Mouse (Mus musculus): Measurements from ENCODE around the gene Chit1. TPM values are rescaled to one million over a fixed set of nuclear protein-coding genes. Genes with fewer than 3 reads are reported as not detected.

The Chit1 gene
- polyA plus RNA-seq, 1 experiment, result not detected

GRCm38 (mm10) chr1:134099516-134100235, 11.4 kb upstream of the Chit1 start:
- 18% methylated on average over 12 of the region's 12 CpGs for WGBS
- peaks cover 44% of the 10 kb centered on the region for H3K4me1 ChIP-seq (ENCODE audit: control insufficient read depth, insufficient read depth, insufficient read length, low read length)

GRCm38 (mm10) chr1:134100401-134100800, 10.6 kb upstream of the Chit1 start:
- H3K36me3 ChIP-seq (ENCODE audit: control insufficient read depth, insufficient read depth, low read length), result no peaks in the 10 kb centered on the region
- peak overlapping the region; percentile 94; the same call in 1 of the 2 replicates for H3K27ac ChIP-seq (ENCODE audit: insufficient read depth, low read depth, low read length)
- peaks cover 41% of the 10 kb centered on the region for H3K4me1 ChIP-seq (ENCODE audit: control insufficient read depth, insufficient read depth, insufficient read length, low read length)
- H3K4me3 ChIP-seq (ENCODE audit: low read depth, low read length), result no peak overlapping the region
- TF ChIP-seq CTCF (IDR thresholded peaks at IDR 0.05; ENCODE audit: extremely low read depth, insufficient read length, insufficient replicate concordance, low read depth, low read length) (no peak), POLR2A (IDR thresholded peaks at IDR 0.05; ENCODE audit: low read depth, low read length) (no peak)
- 87% methylated on average over 5 of the region's 5 CpGs for WGBS
- no peaks in the 10 kb centered on the region for H3K27me3 ChIP-seq (ENCODE audit: control insufficient read depth, insufficient read depth, low read length)

More at GRCm38 (mm10) chr1:134099516-134100235, 11.4 kb upstream of the Chit1 start:
- peak overlapping the region; percentile 94 for H3K27ac ChIP-seq (ENCODE audit: insufficient read depth, low read depth, low read length)
- H3K4me3 ChIP-seq (ENCODE audit: low read depth, low read length), result peak overlapping the region; percentile 62
- H3K36me3 ChIP-seq (ENCODE audit: control insufficient read depth, insufficient read depth, low read length), result no peaks in the 10 kb centered on the region
- no peaks in the 10 kb centered on the region for H3K27me3 ChIP-seq (ENCODE audit: control insufficient read depth, insufficient read depth, low read length)
- no peak for TF ChIP-seq POLR2A (IDR thresholded peaks at IDR 0.05; ENCODE audit: low read depth, low read length)
- no peak for TF ChIP-seq CTCF (IDR thresholded peaks at IDR 0.05; ENCODE audit: extremely low read depth, insufficient read length, insufficient replicate concordance, low read depth, low read length)

- Histone ChIP-seq H3K27me3 (ENCODE audit: control insufficient read depth, insufficient read depth, low read length) (no peaks in the 10 kb centered on the region), H3K4me3 (ENCODE audit: low read depth, low read length) (no peak overlapping the region), H3K36me3 (ENCODE audit: control insufficient read depth, insufficient read depth, low read length) (no peaks in the 10 kb centered on the region), H3K27ac (ENCODE audit: insufficient read depth, low read depth, low read length) (no peak overlapping the region), H3K4me1 (ENCODE audit: control insufficient read depth, insufficient read depth, insufficient read length, low read length) (peaks cover 40% of the 10 kb centered on the region)
- TF ChIP-seq POLR2A (IDR thresholded peaks at IDR 0.05; ENCODE audit: low read depth, low read length), result no peak
- 85% methylated on average over 4 of the region's 4 CpGs for WGBS
Measured at GRCm38 (mm10) chr1:134100928-134101327, 10.1 kb upstream of the Chit1 start.

GRCm38 (mm10) chr1:134101593-134101992, 9.4 kb upstream of the Chit1 start:
- Histone ChIP-seq H3K4me3 (ENCODE audit: low read depth, low read length) (no peak overlapping the region), H3K4me1 (ENCODE audit: control insufficient read depth, insufficient read depth, insufficient read length, low read length) (peaks cover 39% of the 10 kb centered on the region), H3K36me3 (ENCODE audit: control insufficient read depth, insufficient read depth, low read length) (no peaks in the 10 kb centered on the region), H3K27ac (ENCODE audit: insufficient read depth, low read depth, low read length) (no peak overlapping the region), H3K27me3 (ENCODE audit: control insufficient read depth, insufficient read depth, low read length) (no peaks in the 10 kb centered on the region)
- WGBS, result 86% methylated on average over 3 of the region's 3 CpGs
- TF ChIP-seq POLR2A (IDR thresholded peaks at IDR 0.05; ENCODE audit: low read depth, low read length), result no peak
- TF ChIP-seq CTCF (IDR thresholded peaks at IDR 0.05; ENCODE audit: extremely low read depth, insufficient read length, insufficient replicate concordance, low read depth, low read length), result no peak

GRCm38 (mm10) chr1:134103861-134104260, 7.2 kb upstream of the Chit1 start:
- H3K27me3 ChIP-seq (ENCODE audit: control insufficient read depth, insufficient read depth, low read length), result no peaks in the 10 kb centered on the region
- no peaks in the 10 kb centered on the region for H3K36me3 ChIP-seq (ENCODE audit: control insufficient read depth, insufficient read depth, low read length)
- peaks cover 19% of the 10 kb centered on the region for H3K4me1 ChIP-seq (ENCODE audit: control insufficient read depth, insufficient read depth, insufficient read length, low read length)
- 79% methylated on average over 5 of the region's 5 CpGs for WGBS
- no peak for TF ChIP-seq POLR2A (IDR thresholded peaks at IDR 0.05; ENCODE audit: low read depth, low read length)
- TF ChIP-seq CTCF (IDR thresholded peaks at IDR 0.05; ENCODE audit: extremely low read depth, insufficient read length, insufficient replicate concordance, low read depth, low read length), result no peak
- no peak overlapping the region for H3K4me3 ChIP-seq (ENCODE audit: low read depth, low read length)
- H3K27ac ChIP-seq (ENCODE audit: insufficient read depth, low read depth, low read length), result 0 out of 2 replicates have a peak overlapping the region, but pooled peaks have one; percentile 7

GRCm38 (mm10) chr1:134105043-134105763, 5.8 kb upstream of the Chit1 start:
- WGBS, result 80% methylated on average over 11 of the region's 11 CpGs
- Histone ChIP-seq H3K4me1 (ENCODE audit: control insufficient read depth, insufficient read depth, insufficient read length, low read length) (peaks cover 14% of the 10 kb centered on the region; the same call in 1 of the 2 replicates), H3K36me3 (ENCODE audit: control insufficient read depth, insufficient read depth, low read length) (no peaks in the 10 kb centered on the region), H3K27me3 (ENCODE audit: control insufficient read depth, insufficient read depth, low read length) (no peaks in the 10 kb centered on the region), H3K4me3 (ENCODE audit: low read depth, low read length) (no peak overlapping the region), H3K27ac (ENCODE audit: insufficient read depth, low read depth, low read length) (no peak overlapping the region)
- no peak for TF ChIP-seq CTCF (IDR thresholded peaks at IDR 0.05; ENCODE audit: extremely low read depth, insufficient read length, insufficient replicate concordance, low read depth, low read length)
- TF ChIP-seq POLR2A (IDR thresholded peaks at IDR 0.05; ENCODE audit: low read depth, low read length), result no peak

- 40% methylated on average over 3 of the region's 3 CpGs for WGBS
- peak overlapping the region; percentile 33 for H3K27ac ChIP-seq (ENCODE audit: insufficient read depth, low read depth, low read length)
- no peak overlapping the region for H3K4me3 ChIP-seq (ENCODE audit: low read depth, low read length)
- TF ChIP-seq POLR2A (IDR thresholded peaks at IDR 0.05; ENCODE audit: low read depth, low read length), result no peak
- TF ChIP-seq CTCF (IDR thresholded peaks at IDR 0.05; ENCODE audit: extremely low read depth, insufficient read length, insufficient replicate concordance, low read depth, low read length), result no peak
- no peaks in the 10 kb centered on the region for H3K27me3 ChIP-seq (ENCODE audit: control insufficient read depth, insufficient read depth, low read length)
- no peaks in the 10 kb centered on the region for H3K36me3 ChIP-seq (ENCODE audit: control insufficient read depth, insufficient read depth, low read length)
- peaks cover 14% of the 10 kb centered on the region; the same call in 1 of the 2 replicates for H3K4me1 ChIP-seq (ENCODE audit: control insufficient read depth, insufficient read depth, insufficient read length, low read length)
Measured at GRCm38 (mm10) chr1:134105764-134106430, 5.1 kb upstream of the Chit1 start.
